Mouse (Mus musculus) frontal cortex, postnatal 36 days (tissue): Measurements from ENCODE around the gene Zfp597.
"Not testable (repeated sequence)": the region's sequence is repeated elsewhere in the genome, so short reads cannot be mapped to it uniquely, and the experiment has no call there.

Experiments used
- DNase-seq, 2 experiments: peaks; one replicate each; pipeline ENCODE4 v3.0.0; 2022; ENCODE audit warnings: low spot score in 2 of 2

The Zfp597 gene

DNA sequence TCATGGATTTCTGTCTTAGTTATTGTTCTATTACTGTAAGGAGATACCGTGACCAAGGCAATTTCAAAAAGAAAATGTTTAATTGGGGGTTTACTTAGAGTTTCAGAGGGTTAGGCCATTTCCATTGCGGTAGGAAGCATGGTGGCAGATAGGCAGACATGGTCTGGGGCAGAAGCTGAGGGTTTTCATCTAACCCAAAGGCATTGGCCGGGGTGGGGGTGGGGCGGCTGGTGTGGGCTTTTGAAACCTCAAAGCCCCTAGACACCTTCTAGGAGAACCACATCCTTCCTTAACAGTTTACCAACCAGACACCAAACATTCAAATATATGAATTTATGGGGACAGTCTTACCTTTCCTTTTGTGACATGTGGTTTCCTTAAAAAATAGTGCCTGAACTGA lies 25.1 kb downstream of the Zfp597 start:
- no peak for DNase-seq

DNA sequence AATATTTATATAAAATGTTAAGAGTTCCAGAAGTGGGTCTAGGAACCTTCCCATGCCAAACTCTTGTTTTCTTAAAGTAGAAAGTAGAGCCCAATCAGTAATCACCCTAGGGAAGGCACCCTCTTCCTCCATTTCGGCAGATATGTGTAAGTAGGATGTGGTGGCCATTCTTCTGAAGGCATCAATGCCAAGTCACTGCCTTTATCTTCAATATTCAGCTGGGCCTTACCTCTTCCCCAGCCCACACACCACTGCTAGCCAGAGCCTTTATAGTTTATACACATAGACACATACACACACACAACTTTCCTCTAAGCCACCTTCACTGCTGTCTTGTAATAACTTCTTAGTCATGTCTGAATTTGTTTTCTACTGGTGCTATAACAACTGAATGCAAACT lies 28.6 kb downstream of the Zfp597 start:
- DNase-seq, result no peak

DNA sequence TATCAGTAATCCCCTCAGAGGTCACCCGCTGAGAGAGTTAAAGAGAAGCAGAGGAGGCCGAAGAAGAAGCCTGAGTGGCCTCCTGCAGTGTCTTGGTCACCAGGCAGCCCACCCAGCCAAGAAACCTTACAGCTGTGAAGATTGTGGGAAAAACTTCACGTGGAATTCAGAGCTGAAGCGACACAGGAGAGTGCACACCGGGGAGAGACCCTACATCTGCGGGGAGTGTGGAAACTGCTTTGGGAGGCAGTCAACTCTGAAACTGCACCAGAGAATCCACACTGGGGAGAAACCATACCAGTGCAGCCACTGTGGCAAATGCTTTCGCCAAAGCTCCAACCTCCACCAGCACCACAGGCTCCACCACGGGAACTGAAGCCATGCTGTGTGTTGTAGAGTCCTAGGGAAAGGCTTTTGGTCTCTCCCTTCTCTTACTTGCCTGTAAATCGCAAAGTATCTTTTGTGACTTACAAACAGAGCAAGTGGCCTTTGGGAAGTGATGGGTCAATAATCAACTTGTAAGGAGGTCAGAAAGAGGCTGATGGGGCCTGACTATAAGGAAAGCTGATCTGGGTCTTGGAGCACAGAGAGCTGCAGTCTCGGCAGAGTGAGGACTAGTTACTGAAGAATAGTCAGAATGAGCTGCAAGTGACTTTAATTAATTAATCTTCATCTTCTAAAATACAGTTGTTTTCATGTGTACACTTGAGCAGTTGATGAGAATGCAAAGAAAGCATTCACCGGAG lies 29.8 kb downstream of the Zfp597 start:
- DNase-seq, result no peak

GRCm38 (mm10) chr16:3852586-3852985 lies 31.8 kb downstream of the Zfp597 start:
- no peak for DNase-seq

- DNase-seq, result not testable (repeated sequence)
Observed at GRCm38 (mm10) chr16:3851301-3851700, 33.1 kb downstream of the Zfp597 start.

GRCm38 (mm10) chr16:3848416-3848815 lies 35.9 kb downstream of the Zfp597 start:
- DNase-seq, result no peak

DNA sequence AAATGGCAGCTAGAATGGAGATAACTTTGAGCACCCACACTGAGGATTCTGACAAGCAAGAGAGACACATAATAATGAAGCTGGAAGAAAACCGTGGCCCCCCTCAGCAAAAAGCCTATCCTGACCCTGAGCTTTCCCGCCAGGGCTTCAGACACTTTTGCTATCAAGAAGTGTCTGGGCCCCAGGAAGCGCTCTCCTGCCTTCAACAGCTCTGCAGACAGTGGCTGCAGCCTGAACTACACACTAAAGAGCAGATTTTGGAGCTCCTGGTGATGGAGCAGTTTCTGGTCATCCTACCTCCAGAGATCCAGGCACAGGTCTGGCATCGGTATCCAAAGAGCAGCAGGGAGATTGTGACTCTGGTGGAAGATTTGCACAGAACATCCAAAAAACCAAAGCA lies 36.5 kb downstream of the Zfp597 start:
- DNase-seq, result no peak

- DNase-seq, result peak; percentile 95 to 96
Observed at GRCm38 (mm10) chr16:3846711-3847518, 37.4 kb downstream of the Zfp597 start, which contains the start of gene Zfp174. Gene Zfp174 (plus strand): TSS chr16:3847268.

DNA sequence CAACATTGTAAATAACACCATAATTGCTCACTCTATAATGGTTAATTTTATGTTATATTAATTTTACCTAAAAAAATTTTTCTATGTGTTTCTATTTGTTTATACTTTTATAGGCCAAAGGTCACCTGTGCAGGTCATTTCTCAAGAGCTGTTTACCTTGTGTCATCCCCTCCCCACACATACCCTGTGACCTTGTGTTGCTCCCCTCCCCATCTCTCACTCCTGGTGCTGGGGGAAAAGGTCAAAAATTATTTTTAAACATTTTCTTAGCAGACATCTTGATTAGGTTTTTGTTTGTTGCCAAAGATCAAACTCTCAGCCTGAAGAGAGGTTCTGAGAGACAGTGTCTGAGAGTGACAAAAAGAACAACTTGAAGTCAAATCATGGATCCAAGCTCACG lies 40.6 kb downstream of the Zfp597 start:
- DNase-seq, result no peak

DNA sequence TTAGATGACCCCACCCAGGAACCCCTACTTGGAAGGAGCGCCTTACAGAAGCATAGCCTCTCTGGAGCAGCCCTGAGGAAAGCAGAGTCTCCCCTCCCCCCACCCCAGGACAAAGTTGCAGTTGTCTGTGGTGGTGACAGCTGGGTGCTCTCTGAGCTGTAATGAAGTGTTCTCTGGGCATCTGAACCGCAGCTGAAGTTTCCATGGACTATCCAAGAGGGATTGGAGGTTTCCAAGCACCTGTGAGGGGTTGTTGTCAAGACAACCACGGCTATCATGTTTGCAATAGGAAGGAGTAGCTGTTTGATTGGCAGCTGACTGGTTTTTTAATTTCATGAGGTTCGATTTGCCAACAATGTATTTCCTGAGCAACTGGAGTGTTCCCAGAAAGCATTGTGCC lies 41.4 kb downstream of the Zfp597 start:
- DNase-seq, result no peak

DNA sequence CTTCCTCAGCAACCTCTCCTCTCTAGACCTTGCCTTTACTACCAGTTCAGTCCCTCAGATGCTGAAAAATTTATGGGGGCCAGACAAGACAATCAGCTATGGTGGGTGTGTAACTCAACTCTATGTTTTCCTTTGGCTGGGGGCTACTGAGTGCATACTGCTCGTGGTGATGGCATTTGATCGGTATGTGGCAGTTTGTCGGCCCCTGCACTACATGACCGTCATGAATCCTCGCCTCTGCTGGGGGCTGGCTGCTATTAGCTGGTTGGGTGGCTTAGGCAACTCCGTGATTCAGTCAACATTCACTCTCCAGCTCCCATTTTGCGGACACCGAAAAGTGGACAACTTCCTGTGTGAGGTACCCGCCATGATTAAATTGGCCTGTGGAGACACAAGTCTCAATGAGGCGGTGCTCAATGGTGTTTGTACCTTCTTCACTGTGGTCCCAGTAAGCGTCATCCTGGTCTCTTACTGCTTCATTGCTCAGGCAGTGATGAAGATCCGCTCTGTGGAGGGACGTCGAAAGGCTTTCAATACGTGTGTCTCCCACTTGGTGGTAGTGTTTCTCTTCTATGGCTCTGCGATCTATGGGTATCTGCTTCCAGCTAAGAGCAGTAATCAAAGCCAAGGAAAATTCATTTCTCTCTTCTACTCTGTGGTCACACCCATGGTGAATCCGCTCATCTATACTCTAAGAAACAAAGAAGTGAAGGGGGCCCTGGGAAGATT lies 45.0 kb downstream of the Zfp597 start:
- no peak for DNase-seq

- no peak for DNase-seq
Observed at GRCm38 (mm10) chr16:3835461-3835860, 48.9 kb downstream of the Zfp597 start.

- no peak for DNase-seq
Observed at GRCm38 (mm10) chr16:3830588-3831109, 53.7 kb downstream of the Zfp597 start, which contains the start of gene Olfr15. Gene Olfr15 (plus strand): TSS chr16:3830878.

GRCm38 (mm10) chr16:3829727-3830126 lies 54.6 kb downstream of the Zfp597 start:
- no peak for DNase-seq

GRCm38 (mm10) chr16:3828021-3828420 lies 56.3 kb downstream of the Zfp597 start:
- DNase-seq, result no peak

DNA sequence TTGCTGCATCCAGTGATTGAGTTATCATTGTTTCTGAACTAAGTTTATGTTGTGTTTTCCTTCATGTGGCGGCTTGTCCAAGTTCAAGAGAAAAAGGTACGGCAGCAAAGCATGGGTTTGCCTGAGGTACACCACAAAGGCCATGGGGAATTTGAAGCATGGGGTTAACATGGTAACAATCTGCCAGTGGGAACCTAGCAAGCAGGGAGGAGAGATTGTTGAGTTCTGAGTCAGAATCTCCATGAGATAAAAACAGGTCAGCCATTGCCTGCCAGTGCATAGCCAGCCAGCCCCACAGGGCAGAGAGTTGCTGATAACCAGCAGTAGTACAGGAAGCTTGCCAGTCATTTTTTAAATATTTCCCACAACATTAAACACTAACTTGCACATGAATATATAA lies 64.2 kb downstream of the Zfp597 start:
- DNase-seq, result no peak

- DNase-seq, result not testable (repeated sequence)
Observed at GRCm38 (mm10) chr16:3814667-3815066, 69.7 kb downstream of the Zfp597 start.
